Mouse (Mus musculus): ENCODE measurements around the gene Pllp.

GRCm38 (mm10) chr8:94684287-94684686, 11.8 kb downstream of the Pllp start:
- TF ChIP-seq CTCF (IDR thresholded peaks at IDR 0.05; ENCODE audit: low read depth) (no peak), EP300 (optimal IDR thresholded peaks at IDR 0.05) (no peak)
